Mouse (Mus musculus): ENCODE data around the gene Rbl2. TPM values are rescaled to one million over a fixed set of nuclear protein-coding genes. Genes with fewer than 3 reads are reported as not detected.
A peak's percentile ranks its signal among the peaks of the same experiment; 100 is the strongest.

Rbl2 gene
- polyA plus RNA-seq, 1 experiment from 2014 or later, result 20.0 TPM

- Histone ChIP-seq H3K4me2 (ENCODE audit: low read length) (no peak overlapping the region), H3K27me3 (replicated peaks; ENCODE audit: control insufficient read depth, insufficient read depth, low read length) (no peaks in the 10 kb centered on the region), H3K9me3 (ENCODE audit: control insufficient read depth, low read length) (no peaks in the 10 kb centered on the region), H3K36me3 (ENCODE audit: control insufficient read depth, insufficient read depth, low read length) (peaks cover 19% of the 10 kb centered on the region), H3K27ac (ENCODE audit: low read depth, low read length) (no peak overlapping the region), H3K4me3 (ENCODE audit: low read length) (no peak overlapping the region), H3K4me1 (ENCODE audit: control insufficient read depth, insufficient read depth, low read depth, low read length) (no peaks in the 10 kb centered on the region), H3K9ac (ENCODE audit: low read depth, low read length) (no peak overlapping the region)
- 92% methylated on average over 12 of the region's 12 CpGs for WGBS
- ATAC-seq, result no peak
Measured at GRCm38 (mm10) chr8:91082428-91082827, 12.6 kb downstream of the Rbl2 start.

- no peak for ATAC-seq
- Histone ChIP-seq H3K9ac (ENCODE audit: low read depth, low read length) (no peak overlapping the region), H3K27me3 (replicated peaks; ENCODE audit: control insufficient read depth, insufficient read depth, low read length) (no peaks in the 10 kb centered on the region), H3K4me2 (ENCODE audit: low read length) (no peak overlapping the region), H3K4me1 (ENCODE audit: control insufficient read depth, insufficient read depth, low read depth, low read length) (no peaks in the 10 kb centered on the region), H3K4me3 (ENCODE audit: low read length) (no peak overlapping the region), H3K36me3 (ENCODE audit: control insufficient read depth, insufficient read depth, low read length) (peaks cover 19% of the 10 kb centered on the region), H3K27ac (ENCODE audit: low read depth, low read length) (no peak overlapping the region), H3K9me3 (ENCODE audit: control insufficient read depth, low read length) (no peaks in the 10 kb centered on the region)
- WGBS, result 96% methylated on average over 7 of the region's 7 CpGs
Measured at GRCm38 (mm10) chr8:91088452-91088851, 18.6 kb downstream of the Rbl2 start.

GRCm38 (mm10) chr8:91089601-91090000 is 19.7 kb downstream of the Rbl2 start:
- peaks cover 18% of the 10 kb centered on the region for H3K36me3 ChIP-seq (ENCODE audit: control insufficient read depth, insufficient read depth, low read length)
- H3K9ac ChIP-seq (ENCODE audit: low read depth, low read length), result no peak overlapping the region
- WGBS, result 84% methylated on average over 2 of the region's 2 CpGs
- no peak overlapping the region for H3K4me3 ChIP-seq (ENCODE audit: low read length)
- H3K4me1 ChIP-seq (ENCODE audit: control insufficient read depth, insufficient read depth, low read depth, low read length), result no peaks in the 10 kb centered on the region
- H3K27me3 ChIP-seq (replicated peaks; ENCODE audit: control insufficient read depth, insufficient read depth, low read length), result no peaks in the 10 kb centered on the region
- H3K9me3 ChIP-seq (ENCODE audit: control insufficient read depth, low read length), result no peaks in the 10 kb centered on the region
- H3K4me2 ChIP-seq (ENCODE audit: low read length), result no peak overlapping the region
- ATAC-seq, result no peak
- no peak overlapping the region for H3K27ac ChIP-seq (ENCODE audit: low read depth, low read length)

GRCm38 (mm10) chr8:91094135-91094534 is 24.3 kb downstream of the Rbl2 start:
- Histone ChIP-seq H3K4me1 (ENCODE audit: control insufficient read depth, insufficient read depth, low read depth, low read length) (no peaks in the 10 kb centered on the region), H3K27me3 (replicated peaks; ENCODE audit: control insufficient read depth, insufficient read depth, low read length) (no peaks in the 10 kb centered on the region), H3K9me3 (ENCODE audit: control insufficient read depth, low read length) (no peaks in the 10 kb centered on the region), H3K4me3 (ENCODE audit: low read length) (no peak overlapping the region), H3K36me3 (ENCODE audit: control insufficient read depth, insufficient read depth, low read length) (peaks cover 25% of the 10 kb centered on the region), H3K27ac (ENCODE audit: low read depth, low read length) (no peak overlapping the region), H3K9ac (ENCODE audit: low read depth, low read length) (no peak overlapping the region), H3K4me2 (ENCODE audit: low read length) (no peak overlapping the region)
- 89% methylated on average over 5 of the region's 5 CpGs for WGBS
- ATAC-seq, result no peak

DNA sequence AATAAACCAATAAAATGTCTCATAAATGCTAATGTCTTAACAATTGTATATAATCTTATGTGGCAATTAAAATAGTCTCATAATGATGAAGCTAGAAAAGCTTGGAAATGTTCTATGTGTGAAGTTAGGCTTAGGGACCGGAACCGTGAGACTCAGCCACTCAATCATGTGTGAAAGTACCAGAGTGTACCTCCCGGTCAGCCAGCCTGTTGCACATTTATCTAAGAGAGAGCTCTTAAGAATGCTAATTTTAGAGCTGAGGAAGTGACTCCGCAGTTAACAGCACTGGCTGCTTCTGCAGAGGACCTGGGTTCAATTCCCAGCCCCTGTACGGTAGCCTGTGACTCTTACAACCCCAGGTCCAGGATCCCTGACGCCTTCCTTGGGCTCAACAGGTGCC is 28.2 kb downstream of the Rbl2 start:
- WGBS, result 89% methylated on average over 6 of the region's 6 CpGs

DNA sequence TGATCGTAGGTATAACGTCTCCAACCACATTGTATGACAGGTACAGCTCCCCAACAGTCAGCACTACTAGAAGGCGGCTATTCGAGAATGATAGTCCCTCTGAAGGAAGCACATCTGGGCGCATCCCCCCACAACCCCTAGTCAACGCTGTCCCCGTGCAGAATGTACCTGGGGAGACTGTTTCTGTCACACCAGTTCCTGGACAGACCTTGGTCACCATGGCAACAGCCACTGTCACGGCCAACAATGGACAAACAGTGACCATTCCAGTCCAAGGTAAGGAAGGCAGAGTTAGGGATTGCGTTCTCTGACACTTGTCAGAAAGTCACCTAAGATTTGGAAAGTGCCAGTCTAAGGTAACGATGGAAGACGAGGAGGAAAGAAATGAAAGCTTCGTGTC is 36.4 kb downstream of the Rbl2 start:
- 94% methylated on average over 12 of the region's 12 CpGs for WGBS
- H3K4me3 ChIP-seq (ENCODE audit: low read length), result no peak overlapping the region
- no peak for ATAC-seq

More for the DNA sequence above, 28.2 kb downstream of the Rbl2 start:
- H3K27me3 ChIP-seq (replicated peaks; ENCODE audit: control insufficient read depth, insufficient read depth, low read length), result no peaks in the 10 kb centered on the region
- H3K4me2 ChIP-seq (ENCODE audit: low read length), result no peak overlapping the region
- H3K36me3 ChIP-seq (ENCODE audit: control insufficient read depth, insufficient read depth, low read length), result peaks cover 16% of the 10 kb centered on the region
- ATAC-seq, result no peak
- no peaks in the 10 kb centered on the region for H3K9me3 ChIP-seq (ENCODE audit: control insufficient read depth, low read length)
- no peak overlapping the region for H3K9ac ChIP-seq (ENCODE audit: low read depth, low read length)
- H3K4me3 ChIP-seq (ENCODE audit: low read length), result no peak overlapping the region
- H3K4me1 ChIP-seq (ENCODE audit: control insufficient read depth, insufficient read depth, low read depth, low read length), result no peaks in the 10 kb centered on the region
- H3K27ac ChIP-seq (ENCODE audit: low read depth, low read length), result no peak overlapping the region

DNA sequence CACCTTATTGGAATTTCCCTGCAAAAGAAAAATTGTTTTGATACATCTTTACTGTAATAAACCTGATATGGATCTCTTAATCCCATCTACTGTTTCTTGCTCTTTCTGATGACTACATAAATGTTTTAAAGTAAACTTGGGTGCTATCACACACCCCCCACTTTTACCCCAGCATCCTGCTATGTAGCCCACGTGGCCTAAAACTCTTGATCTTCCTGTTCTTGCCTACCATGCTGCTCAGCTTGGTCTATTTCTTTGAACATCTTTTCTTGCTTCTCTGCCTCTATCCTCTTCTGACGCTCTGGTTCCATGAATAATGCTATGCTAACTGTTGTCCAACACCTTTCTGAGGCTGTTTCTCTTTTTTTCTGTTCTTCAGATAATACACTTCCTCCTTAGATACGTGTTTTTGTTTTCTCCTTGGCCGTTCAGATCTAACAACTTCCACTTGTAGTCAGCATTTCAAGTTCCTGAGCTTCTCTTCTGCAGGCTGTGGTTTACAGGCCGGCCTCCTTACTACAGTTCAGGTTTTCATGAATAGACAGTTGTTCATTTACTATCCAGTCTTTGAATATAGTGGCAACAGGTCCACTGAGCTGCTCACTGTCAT is 42.1 kb downstream of the Rbl2 start:
- H3K4me3 ChIP-seq (ENCODE audit: low read length), result no peak overlapping the region
- peaks cover 18% of the 10 kb centered on the region for H3K36me3 ChIP-seq (ENCODE audit: control insufficient read depth, insufficient read depth, low read length)
- no peaks in the 10 kb centered on the region for H3K9me3 ChIP-seq (ENCODE audit: control insufficient read depth, low read length)
- no peak for ATAC-seq
- H3K27me3 ChIP-seq (replicated peaks; ENCODE audit: control insufficient read depth, insufficient read depth, low read length), result no peaks in the 10 kb centered on the region
- no peak overlapping the region for H3K27ac ChIP-seq (ENCODE audit: low read depth, low read length)
- no peak overlapping the region for H3K9ac ChIP-seq (ENCODE audit: low read depth, low read length)
- no peak overlapping the region for H3K4me2 ChIP-seq (ENCODE audit: low read length)
- no peaks in the 10 kb centered on the region for H3K4me1 ChIP-seq (ENCODE audit: control insufficient read depth, insufficient read depth, low read depth, low read length)
- 94% methylated on average over 5 of the region's 5 CpGs for WGBS

More for the DNA sequence above, 36.4 kb downstream of the Rbl2 start:
- H3K27me3 ChIP-seq (replicated peaks; ENCODE audit: control insufficient read depth, insufficient read depth, low read length), result no peaks in the 10 kb centered on the region
- peaks cover 18% of the 10 kb centered on the region for H3K36me3 ChIP-seq (ENCODE audit: control insufficient read depth, insufficient read depth, low read length)
- no peak overlapping the region for H3K27ac ChIP-seq (ENCODE audit: low read depth, low read length)
- no peaks in the 10 kb centered on the region for H3K4me1 ChIP-seq (ENCODE audit: control insufficient read depth, insufficient read depth, low read depth, low read length)
- no peak overlapping the region for H3K9ac ChIP-seq (ENCODE audit: low read depth, low read length)
- no peaks in the 10 kb centered on the region for H3K9me3 ChIP-seq (ENCODE audit: control insufficient read depth, low read length)
- no peak overlapping the region for H3K4me2 ChIP-seq (ENCODE audit: low read length)

DNA sequence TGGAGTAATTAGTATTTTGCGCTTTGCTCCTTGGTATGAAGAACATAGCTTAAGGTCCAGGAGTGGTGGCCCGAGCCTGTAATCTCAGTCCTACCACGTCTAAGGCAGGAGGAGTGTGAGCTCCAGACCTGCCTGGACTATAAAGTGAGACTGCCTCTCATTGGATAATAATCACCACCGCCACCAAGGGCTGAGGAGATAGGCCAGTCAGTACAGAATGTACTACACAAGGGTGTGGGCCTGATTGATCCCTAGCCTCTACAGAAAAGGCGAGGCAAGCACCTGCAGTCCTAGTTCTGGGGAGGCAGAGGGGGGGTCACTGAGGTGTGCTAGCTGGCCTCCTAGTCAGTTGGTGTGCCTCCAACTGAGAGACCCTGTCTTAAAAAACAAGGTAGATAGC is 44.6 kb downstream of the Rbl2 start:
- no peaks in the 10 kb centered on the region for H3K4me1 ChIP-seq (ENCODE audit: control insufficient read depth, insufficient read depth, low read depth, low read length)
- H3K4me2 ChIP-seq (ENCODE audit: low read length), result no peak overlapping the region
- no peak overlapping the region for H3K9ac ChIP-seq (ENCODE audit: low read depth, low read length)
- no peaks in the 10 kb centered on the region for H3K9me3 ChIP-seq (ENCODE audit: control insufficient read depth, low read length)
- peak; percentile 30; the same call in 1 of the 2 replicates for ATAC-seq
- H3K27ac ChIP-seq (ENCODE audit: low read depth, low read length), result no peak overlapping the region
- H3K4me3 ChIP-seq (ENCODE audit: low read length), result no peak overlapping the region
- 96% methylated on average over 5 of the region's 5 CpGs for WGBS
- H3K27me3 ChIP-seq (replicated peaks; ENCODE audit: control insufficient read depth, insufficient read depth, low read length), result no peaks in the 10 kb centered on the region
- H3K36me3 ChIP-seq (ENCODE audit: control insufficient read depth, insufficient read depth, low read length), result peaks cover 18% of the 10 kb centered on the region

DNA sequence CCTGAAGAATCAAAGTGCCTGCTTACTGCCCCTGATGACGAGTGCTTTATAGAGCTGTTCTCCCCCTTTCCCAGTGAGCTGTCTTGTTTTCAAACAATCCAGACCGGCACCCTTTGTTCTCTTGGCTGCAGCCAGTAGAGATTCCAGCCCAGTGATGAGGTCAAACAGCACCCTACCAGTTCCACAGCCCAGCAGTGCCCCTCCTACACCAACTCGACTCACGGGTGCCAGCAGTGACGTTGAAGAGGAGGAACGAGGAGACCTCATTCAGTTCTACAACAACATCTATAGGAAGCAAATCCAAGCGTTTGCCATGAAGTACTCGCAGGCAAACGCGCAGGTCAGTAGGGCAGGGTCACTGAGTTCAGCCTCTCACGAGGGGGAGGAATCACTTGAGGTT is 45.1 kb downstream of the Rbl2 start:
- H3K36me3 ChIP-seq (ENCODE audit: control insufficient read depth, insufficient read depth, low read length), result peaks cover 19% of the 10 kb centered on the region
- H3K4me1 ChIP-seq (ENCODE audit: control insufficient read depth, insufficient read depth, low read depth, low read length), result no peaks in the 10 kb centered on the region
- ATAC-seq, result no peak
- H3K9ac ChIP-seq (ENCODE audit: low read depth, low read length), result no peak overlapping the region
- H3K27ac ChIP-seq (ENCODE audit: low read depth, low read length), result no peak overlapping the region
- H3K4me3 ChIP-seq (ENCODE audit: low read length), result no peak overlapping the region
- 79% methylated on average over 11 of the region's 11 CpGs for WGBS
- H3K9me3 ChIP-seq (ENCODE audit: control insufficient read depth, low read length), result no peaks in the 10 kb centered on the region
- H3K4me2 ChIP-seq (ENCODE audit: low read length), result no peak overlapping the region
- H3K27me3 ChIP-seq (replicated peaks; ENCODE audit: control insufficient read depth, insufficient read depth, low read length), result no peaks in the 10 kb centered on the region

DNA sequence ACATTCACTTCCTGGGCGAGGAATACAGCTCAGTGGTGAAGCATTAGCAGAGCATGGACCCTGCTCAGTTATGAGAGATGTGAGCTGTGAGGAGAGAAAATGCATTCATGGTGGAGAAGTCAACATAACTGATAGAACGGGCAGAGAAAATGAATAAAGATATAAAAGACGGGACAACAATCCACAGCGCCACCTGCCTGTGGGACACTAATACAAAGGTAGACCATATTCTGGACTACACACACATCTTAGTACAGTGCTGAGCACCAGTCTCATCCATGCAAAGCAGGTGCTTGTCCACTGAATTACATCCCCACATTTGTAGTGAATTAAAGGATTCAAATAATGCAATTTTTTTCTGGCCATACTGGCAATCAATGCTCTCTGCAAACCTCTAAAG is 47.7 kb downstream of the Rbl2 start:
- Histone ChIP-seq H3K36me3 (ENCODE audit: control insufficient read depth, insufficient read depth, low read length) (peaks cover 28% of the 10 kb centered on the region), H3K4me2 (ENCODE audit: low read length) (no peak overlapping the region), H3K9ac (ENCODE audit: low read depth, low read length) (no peak overlapping the region), H3K4me1 (ENCODE audit: control insufficient read depth, insufficient read depth, low read depth, low read length) (no peaks in the 10 kb centered on the region), H3K27me3 (replicated peaks; ENCODE audit: control insufficient read depth, insufficient read depth, low read length) (no peaks in the 10 kb centered on the region), H3K9me3 (ENCODE audit: control insufficient read depth, low read length) (no peaks in the 10 kb centered on the region), H3K4me3 (ENCODE audit: low read length) (no peak overlapping the region), H3K27ac (ENCODE audit: low read depth, low read length) (no peak overlapping the region)
- 93% methylated on average over 4 of the region's 4 CpGs for WGBS
- no peak for ATAC-seq
